Mouse (Mus musculus): Measurements from ENCODE around the gene Cct7. TPM values are rescaled to one million over a fixed set of nuclear protein-coding genes. Genes with fewer than 3 reads are reported as not detected.
A peak's percentile ranks its signal among the peaks of the same experiment; 100 is the strongest.

The Cct7 gene
- 221 and 228 TPM in 2 replicates for total RNA-seq (2014; fragmentation: Nextera tagmentation)
- total RNA-seq (2017): 281 and 287 TPM in 2 replicates
- polyA plus RNA-seq (2012): 56.6 and 84.3 TPM in 2 replicates

DNA sequence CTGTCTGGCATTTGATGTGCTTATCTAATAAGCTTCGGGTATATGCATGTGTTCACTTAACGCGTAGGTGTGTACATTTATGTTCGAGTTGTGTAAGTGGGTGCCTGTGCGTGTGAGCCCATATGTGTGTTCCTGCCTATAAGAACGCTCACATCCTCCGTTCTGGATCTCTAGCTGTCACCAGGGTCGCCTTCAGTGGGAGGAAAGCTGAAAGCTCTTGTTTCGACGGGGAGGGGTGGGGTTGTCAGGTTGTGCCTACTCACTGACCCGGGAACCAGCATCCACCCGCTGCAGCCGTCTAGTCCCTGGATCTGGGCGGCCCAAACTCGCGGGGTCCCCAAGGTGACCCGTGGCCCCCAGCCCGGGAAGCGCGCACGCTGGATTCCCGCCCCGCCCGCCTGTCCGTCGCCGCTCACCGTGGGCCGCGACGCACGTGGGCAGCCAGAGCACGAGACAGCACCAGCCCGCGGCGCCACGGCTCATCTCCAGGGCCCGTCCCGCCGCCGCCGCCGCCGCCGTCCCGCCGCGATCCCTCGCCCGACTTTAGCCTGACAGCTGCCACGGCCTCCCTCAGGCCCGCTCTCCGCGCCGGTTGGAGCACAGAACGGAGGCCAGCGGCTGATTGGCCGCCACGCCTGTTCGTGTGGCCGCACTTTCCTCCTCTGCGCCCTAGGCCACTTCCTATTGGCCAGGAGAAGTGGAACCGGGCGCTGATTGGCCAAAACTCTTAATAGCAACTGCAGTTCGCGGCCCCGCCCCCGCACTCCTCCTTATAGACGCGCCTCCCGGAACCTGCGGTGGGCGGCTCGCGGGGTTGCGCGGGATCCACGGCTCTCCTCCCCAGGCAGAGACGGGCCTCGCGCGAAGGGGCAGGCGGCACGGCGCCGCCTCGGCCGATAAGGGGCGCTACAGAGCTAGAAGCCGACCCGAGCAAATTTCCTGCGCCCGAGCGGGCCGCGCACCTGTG is at the start of gene Cct7:
TSS of gene Cct7 (plus strand) at position 818 of the 967 bp plus-strand sequence.
- peak; percentile 99 for DNase-seq (ENCODE audit: low spot score)
- no peaks in the 10 kb centered on the region for H3K27me3 ChIP-seq (ENCODE audit: insufficient read depth, low read length)
- no peak for TF ChIP-seq POLR2AphosphoS5 (IDR thresholded peaks at IDR 0.05; ENCODE audit: insufficient replicate concordance, low read depth, low read length)
- no peak for TF ChIP-seq GATA2 (IDR thresholded peaks at IDR 0.05; ENCODE audit: borderline replicate concordance, low read depth, low read length)
- no peak for TF ChIP-seq GATA1 (IDR thresholded peaks at IDR 0.05; ENCODE audit: borderline replicate concordance, low read length)
- TF ChIP-seq CTCF (IDR thresholded peaks at IDR 0.05; ENCODE audit: low read depth, low read length): 0 out of 2 replicates have a peak, but pooled peaks have one; percentile 14
- no peak for TF ChIP-seq TAL1 (conservative IDR thresholded peaks at IDR 0.05; ENCODE audit: low read depth, low read length)
- H3K4me3 ChIP-seq (ENCODE audit: low read depth, low read length): peak within 1 kb of the TSS; percentile 94
- H3K4me1 ChIP-seq (ENCODE audit: insufficient read depth, low read depth, low read length): peaks cover 49% of the 10 kb centered on the region
- H3K9me3 ChIP-seq (replicated peaks): no peaks in the 10 kb centered on the region
- ATAC-seq (ENCODE audit: extremely low read depth, insufficient number of reproducible peaks, low FRiP score, poor library complexity, severe bottlenecking): peak; percentile 86
- peaks cover 64% of the 10 kb centered on the region for H3K36me3 ChIP-seq (replicated peaks)

DNA sequence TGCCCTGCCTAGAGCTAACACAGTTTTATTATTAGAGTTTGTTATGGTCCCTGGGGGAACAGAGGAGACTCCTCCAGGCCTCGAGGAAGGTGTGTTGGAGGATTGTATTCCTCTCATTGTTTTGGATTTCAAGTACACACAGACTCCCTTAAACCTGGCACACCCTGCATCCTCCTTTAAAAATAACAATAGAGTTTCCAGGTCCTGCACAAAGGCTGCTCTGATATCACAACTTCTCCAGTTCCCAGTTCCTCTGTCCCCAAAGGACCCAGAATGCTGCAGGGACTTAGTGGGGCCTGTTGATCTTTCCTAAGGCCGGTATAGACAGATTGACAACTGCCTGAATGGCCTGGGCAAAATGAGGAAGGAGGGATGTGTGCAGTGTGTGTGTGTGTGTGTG is 48.7 kb upstream of the Cct7 start:
- Histone ChIP-seq H3K36me3 (replicated peaks) (no peaks in the 10 kb centered on the region), H3K9me3 (replicated peaks) (no peaks in the 10 kb centered on the region), H3K4me3 (ENCODE audit: low read depth, low read length) (no peak overlapping the region), H3K27me3 (ENCODE audit: insufficient read depth, low read length) (peaks cover 18% of the 10 kb centered on the region), H3K4me1 (ENCODE audit: insufficient read depth, low read depth, low read length) (no peaks in the 10 kb centered on the region)
- TF ChIP-seq POLR2AphosphoS5 (IDR thresholded peaks at IDR 0.05; ENCODE audit: insufficient replicate concordance, low read depth, low read length): no peak
- TF ChIP-seq CTCF (IDR thresholded peaks at IDR 0.05; ENCODE audit: low read depth, low read length): no peak
- DNase-seq (ENCODE audit: low spot score): no peak
- ATAC-seq (ENCODE audit: extremely low read depth, insufficient number of reproducible peaks, low FRiP score, poor library complexity, severe bottlenecking): no peak

DNA sequence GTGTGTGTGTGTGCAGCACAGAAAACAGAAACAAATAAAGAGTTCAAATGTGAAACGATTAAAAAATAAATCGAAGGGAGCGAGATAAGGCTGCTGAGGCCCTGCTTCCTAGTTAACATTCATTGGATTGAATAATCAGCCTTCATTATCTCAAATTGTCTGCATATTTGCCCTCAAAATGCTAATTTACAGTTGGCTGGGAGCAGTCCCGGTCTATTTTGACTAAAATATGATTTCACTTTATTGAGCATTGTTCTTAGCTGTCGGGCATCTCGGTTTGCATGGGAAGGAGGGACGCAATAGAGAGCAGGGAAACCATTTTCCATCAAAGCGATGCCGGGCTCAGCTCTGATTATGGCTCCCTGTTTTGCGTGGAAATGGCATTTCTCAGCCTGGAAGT is 48.3 kb upstream of the Cct7 start:
- Histone ChIP-seq H3K4me1 (ENCODE audit: insufficient read depth, low read depth, low read length) (no peaks in the 10 kb centered on the region), H3K27me3 (ENCODE audit: insufficient read depth, low read length) (peaks cover 18% of the 10 kb centered on the region), H3K4me3 (ENCODE audit: low read depth, low read length) (no peak overlapping the region), H3K9me3 (replicated peaks) (no peaks in the 10 kb centered on the region), H3K36me3 (replicated peaks) (no peaks in the 10 kb centered on the region)
- TF ChIP-seq GATA2 (IDR thresholded peaks at IDR 0.05; ENCODE audit: borderline replicate concordance, low read depth, low read length) (no peak), GATA1 (IDR thresholded peaks at IDR 0.05; ENCODE audit: borderline replicate concordance, low read length) (no peak)
- no peak for ATAC-seq (ENCODE audit: extremely low read depth, insufficient number of reproducible peaks, low FRiP score, poor library complexity, severe bottlenecking)
- no peak for DNase-seq (ENCODE audit: low spot score)

DNA sequence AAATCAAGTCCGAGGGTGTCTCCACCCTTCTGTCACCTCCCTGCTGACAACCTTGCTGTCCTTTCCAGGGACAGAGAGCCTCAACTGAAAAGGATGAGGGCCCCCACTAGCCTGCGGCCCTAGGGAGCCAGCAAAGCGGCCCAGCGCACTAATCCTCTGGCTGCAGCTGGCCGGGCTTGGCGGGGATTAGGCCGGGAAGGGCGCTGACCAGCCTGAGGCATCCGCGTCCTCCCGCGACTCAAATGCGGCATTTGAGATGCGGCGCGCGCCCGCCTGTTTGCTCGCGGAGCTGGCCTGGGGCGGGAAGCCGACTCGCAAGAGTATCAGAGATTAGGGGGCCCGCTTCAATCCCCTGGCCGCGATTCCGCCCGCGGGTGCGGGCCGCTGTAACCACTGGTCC is 42.3 kb upstream of the Cct7 start:
- H3K27me3 ChIP-seq (ENCODE audit: insufficient read depth, low read length): peaks cover 41% of the 10 kb centered on the region
- H3K9me3 ChIP-seq (replicated peaks): no peaks in the 10 kb centered on the region
- no peak for DNase-seq (ENCODE audit: low spot score)
- no peak for ATAC-seq (ENCODE audit: extremely low read depth, insufficient number of reproducible peaks, low FRiP score, poor library complexity, severe bottlenecking)
- H3K4me1 ChIP-seq (ENCODE audit: insufficient read depth, low read depth, low read length): no peaks in the 10 kb centered on the region
- H3K36me3 ChIP-seq (replicated peaks): no peaks in the 10 kb centered on the region
- TF ChIP-seq GATA1 (IDR thresholded peaks at IDR 0.05; ENCODE audit: borderline replicate concordance, low read length): no peak
- TF ChIP-seq POLR2AphosphoS5 (IDR thresholded peaks at IDR 0.05; ENCODE audit: insufficient replicate concordance, low read depth, low read length): no peak
- no peak for TF ChIP-seq GATA2 (IDR thresholded peaks at IDR 0.05; ENCODE audit: borderline replicate concordance, low read depth, low read length)
- TF ChIP-seq TAL1 (conservative IDR thresholded peaks at IDR 0.05; ENCODE audit: low read depth, low read length): no peak
- TF ChIP-seq CTCF (IDR thresholded peaks at IDR 0.05; ENCODE audit: low read depth, low read length): no peak
- no peak overlapping the region for H3K4me3 ChIP-seq (ENCODE audit: low read depth, low read length)

DNA sequence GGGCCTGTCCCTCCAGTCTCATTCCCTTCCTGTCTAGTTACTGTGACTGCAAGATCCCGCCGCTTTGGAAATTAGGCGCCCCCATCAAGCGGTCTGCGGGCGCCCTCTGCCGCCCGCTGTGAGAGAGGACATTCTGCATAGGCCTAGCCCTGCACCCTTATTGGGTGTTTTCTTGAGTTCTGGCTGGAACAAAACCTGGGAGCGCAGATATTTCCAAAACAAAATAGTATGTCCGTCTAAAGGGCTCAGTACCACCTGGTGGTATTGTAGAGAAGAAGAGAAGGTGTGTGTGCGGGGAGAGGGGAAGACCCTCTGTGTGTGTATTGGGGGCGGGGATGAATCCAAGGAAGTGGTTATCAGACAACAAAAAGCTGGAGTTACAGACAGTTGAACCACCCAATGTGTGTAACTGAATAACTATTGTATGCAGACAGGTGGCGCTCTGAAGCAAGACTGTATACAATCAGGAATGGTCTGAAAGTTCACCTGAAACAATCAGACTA is 40.5 kb upstream of the Cct7 start:
- TF ChIP-seq GATA1 (IDR thresholded peaks at IDR 0.05; ENCODE audit: borderline replicate concordance, low read length) (no peak), CTCF (IDR thresholded peaks at IDR 0.05; ENCODE audit: low read depth, low read length) (no peak), GATA2 (IDR thresholded peaks at IDR 0.05; ENCODE audit: borderline replicate concordance, low read depth, low read length) (no peak), TAL1 (conservative IDR thresholded peaks at IDR 0.05; ENCODE audit: low read depth, low read length) (no peak)
- ATAC-seq (ENCODE audit: extremely low read depth, insufficient number of reproducible peaks, low FRiP score, poor library complexity, severe bottlenecking) (no peak), DNase-seq (ENCODE audit: low spot score) (no peak)
- H3K4me1 ChIP-seq (ENCODE audit: insufficient read depth, low read depth, low read length): no peaks in the 10 kb centered on the region
- H3K9me3 ChIP-seq (replicated peaks): no peaks in the 10 kb centered on the region
- no peak overlapping the region for H3K4me3 ChIP-seq (ENCODE audit: low read depth, low read length)
- no peaks in the 10 kb centered on the region for H3K36me3 ChIP-seq (replicated peaks)
- H3K27me3 ChIP-seq (ENCODE audit: insufficient read depth, low read length): peaks cover 40% of the 10 kb centered on the region

DNA sequence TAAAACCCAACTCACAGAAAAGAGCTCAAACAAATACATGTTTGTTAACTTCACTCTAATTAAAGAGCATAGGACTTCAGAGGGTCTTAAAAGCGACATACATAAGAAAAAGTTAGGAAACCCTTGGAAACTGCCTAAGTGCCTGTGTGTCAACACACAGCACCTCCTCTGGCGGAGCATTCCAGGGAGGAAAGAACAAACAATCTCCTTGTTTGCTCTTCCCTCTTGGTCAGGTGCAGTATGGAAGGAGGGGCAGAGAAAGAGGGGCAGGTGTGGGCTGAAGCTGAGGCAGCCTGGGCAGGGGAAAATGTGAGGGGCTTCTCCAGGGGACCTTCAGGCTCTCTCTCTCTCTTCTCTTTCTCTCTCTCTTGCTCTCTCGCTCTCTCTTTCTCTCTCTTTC is 35.5 kb upstream of the Cct7 start:
- Histone ChIP-seq H3K27me3 (ENCODE audit: insufficient read depth, low read length) (peaks cover 32% of the 10 kb centered on the region), H3K9me3 (replicated peaks) (no peaks in the 10 kb centered on the region), H3K4me3 (ENCODE audit: low read depth, low read length) (no peak overlapping the region), H3K4me1 (ENCODE audit: insufficient read depth, low read depth, low read length) (no peaks in the 10 kb centered on the region), H3K36me3 (replicated peaks) (no peaks in the 10 kb centered on the region)
- TF ChIP-seq POLR2AphosphoS5 (IDR thresholded peaks at IDR 0.05; ENCODE audit: insufficient replicate concordance, low read depth, low read length): no peak
- TF ChIP-seq TAL1 (conservative IDR thresholded peaks at IDR 0.05; ENCODE audit: low read depth, low read length): no peak
- DNase-seq (ENCODE audit: low spot score) (no peak), ATAC-seq (ENCODE audit: extremely low read depth, insufficient number of reproducible peaks, low FRiP score, poor library complexity, severe bottlenecking) (no peak)
